Comparison of ENCODE assay signal across 7 mouse cellular contexts in the genomic region with DNA sequence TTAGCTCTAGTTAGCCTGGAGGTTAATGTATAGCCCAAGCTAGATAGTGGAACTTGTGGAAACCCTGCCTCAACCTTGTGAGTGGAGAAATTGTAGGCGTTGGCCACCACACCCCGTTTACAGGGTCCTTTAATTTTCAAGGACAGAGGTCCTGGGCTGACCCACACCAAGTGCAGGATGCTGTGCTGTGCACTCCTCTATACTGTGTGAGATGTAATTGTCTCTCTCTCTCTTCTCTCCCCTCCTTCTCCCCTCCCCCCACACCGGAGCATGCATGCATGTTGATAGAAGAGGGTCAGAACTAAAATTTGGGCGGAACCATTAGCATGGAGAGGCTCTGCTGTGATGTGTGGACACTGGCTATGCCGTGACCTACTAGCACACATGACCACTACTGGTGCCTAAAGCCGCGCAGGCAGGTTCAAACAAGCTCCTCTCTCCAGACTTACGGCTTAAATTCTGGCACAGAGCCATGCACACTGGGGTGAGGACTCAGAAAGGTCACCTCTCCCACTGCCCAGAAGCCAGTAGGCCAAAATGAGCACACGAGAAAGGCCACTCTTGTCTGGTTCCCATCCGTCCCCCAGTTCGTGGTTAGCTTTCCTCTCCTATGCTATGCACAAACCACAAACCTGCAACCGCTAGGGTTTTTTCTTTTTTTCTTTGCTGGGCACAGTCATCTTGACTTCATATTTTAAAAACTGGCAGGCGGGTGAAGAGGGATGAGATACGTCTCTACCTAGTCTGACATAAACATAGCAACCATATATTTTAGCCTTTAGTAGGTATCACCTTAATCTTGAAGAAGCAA. TPM values are rescaled to one million over a fixed set of nuclear protein-coding genes. Genes with fewer than 3 reads are reported as not detected.
A peak's percentile ranks its signal among the peaks of the same experiment; 100 is the strongest.
DNase-seq lines count a peak whose midpoint lies in the region; ATAC-seq and TF ChIP-seq lines count a peak whose summit lies in the region.

No protein-coding gene starts in this region.

- no peaks in the 10 kb centered on the region for H3K27me3 ChIP-seq in MEL (ENCODE audit: control insufficient read depth in 1 of 2, insufficient read depth in 2 of 2, low read length in 2 of 2)
- peaks cover 6% of the 10 kb centered on the region; the same call in 1 of the 2 replicates for H3K27me3 ChIP-seq in hindbrain, postnatal 0 days (ENCODE audit: insufficient read depth, low read length)

- WGBS in hindbrain, postnatal 0 days = 54% methylated on average over 14 of the region's 14 CpGs
- 53% methylated on average over 14 of the region's 14 CpGs for WGBS in macrophage (ENCODE audit: missing documents)

- H3K9ac ChIP-seq in MEL (ENCODE audit: control insufficient read depth, low read depth, low read length, poor library complexity, severe bottlenecking) = no peak overlapping the region
- H3K9ac ChIP-seq in hindbrain, postnatal 0 days (replicated peaks; ENCODE audit: low read length) = peak overlapping the region; percentile 45

- peak overlapping the region; percentile 99 for H3K4me2 ChIP-seq in hindbrain, postnatal 0 days (ENCODE audit: low read depth, low read length)

- intact Hi-C loops in left cerebral cortex, adult 2 months (cut with DNase I) = loop anchor here (5.0 kb wide), 1 partner anchor 180 kb away; no protein-coding TSS in a partner anchor

- TF ChIP-seq EP300 in MEL (IDR thresholded peaks at IDR 0.05; ENCODE audit: low read depth in 1 of 2, low read length in 2 of 2) = no peak

- H3K4me3 ChIP-seq in MEL (ENCODE audit: control insufficient read depth in 1 of 2, insufficient read depth in 1 of 2, low read depth in 2 of 2, low read length in 2 of 2) (no peak overlapping the region), macrophage (ENCODE audit: inconsistent target) (peak overlapping the region; percentile 20; the same call in 1 of the 2 replicates)
- H3K4me3 ChIP-seq in hindbrain, postnatal 0 days (ENCODE audit: low read length) = peak overlapping the region; percentile 61
- no peak overlapping the region for H3K4me3 ChIP-seq in left cerebral cortex, adult 2 months

- DNase-seq in CD4-positive, CD25-positive, alpha-beta regulatory T cell, adult 2 months (ENCODE audit: low read depth, low spot score) = peak; percentile 20
- DNase-seq in MEL (ENCODE audit: low read depth, low spot score) = peak; percentile 46
- DNase-seq in hindbrain, postnatal 0 days (ENCODE audit: low spot score) = no peak
- no peak for DNase-seq in right cerebral cortex, adult 2 months (ENCODE audit: low spot score in 2 of 2)
- DNase-seq in left cerebral cortex, adult 2 months (ENCODE audit: extremely low spot score in 1 of 2, low spot score in 2 of 2) = no peak

- H3K36me3 ChIP-seq in MEL (ENCODE audit: control insufficient read depth in 1 of 2, insufficient read depth in 2 of 2, low read length in 2 of 2) (peaks cover 0 to 14% of the 10 kb centered on the region in 2 experiments; a peak in 2 of 4 replicates), macrophage (ENCODE audit: inconsistent target) (no peaks in the 10 kb centered on the region)
- H3K36me3 ChIP-seq in hindbrain, postnatal 0 days (ENCODE audit: insufficient read depth, low read length) = no peaks in the 10 kb centered on the region

- H3K79me2 ChIP-seq in MEL (ENCODE audit: control insufficient read depth, insufficient read depth, low read length, poor library complexity) = no peaks in the 10 kb centered on the region
- no peaks in the 10 kb centered on the region for H3K79me2 ChIP-seq in macrophage (ENCODE audit: inconsistent target)

- no peak for TF ChIP-seq CTCF in MEL (IDR thresholded peaks at IDR 0.05 in 2 of 3, conservative IDR thresholded peaks at IDR 0.05 in 1 of 3; ENCODE audit: control insufficient read depth in 1 of 3, insufficient read depth in 1 of 3, low read depth in 2 of 3, low read length in 3 of 3, poor library complexity in 1 of 3, severe bottlenecking in 1 of 3)
- TF ChIP-seq CTCF in hindbrain, postnatal 0 days (IDR thresholded peaks at IDR 0.05; ENCODE audit: low read depth) = no peak
- no peak; the same call in 1 of the 2 replicates for TF ChIP-seq CTCF in left cerebral cortex, adult 2 months (IDR thresholded peaks at IDR 0.05)

- TF ChIP-seq POLR2A in MEL (IDR thresholded peaks at IDR 0.05; ENCODE audit: control insufficient read depth in 1 of 2, insufficient read depth in 1 of 2, low read depth in 1 of 2, low read length in 2 of 2, poor library complexity in 1 of 2) = no peak

- H3K27ac ChIP-seq in MEL (ENCODE audit: control insufficient read depth, low read depth, low read length) = no peak overlapping the region
- H3K27ac ChIP-seq in hindbrain, postnatal 0 days = no peak overlapping the region
- no peak overlapping the region for H3K27ac ChIP-seq in macrophage
- no peak overlapping the region for H3K27ac ChIP-seq in left cerebral cortex, adult 2 months

- ATAC-seq in hindbrain, postnatal 0 days = peak; percentile 48; the same call in 1 of the 2 replicates
- ATAC-seq in erythroblast, adult 5-6 weeks (replicated peaks; ENCODE audit: low FRiP score, poor library complexity, severe bottlenecking) = no peak

- no peaks in the 10 kb centered on the region for H3K9me3 ChIP-seq in MEL (replicated peaks; ENCODE audit: insufficient read depth, low read length)
- H3K9me3 ChIP-seq in hindbrain, postnatal 0 days (ENCODE audit: low read length) = no peaks in the 10 kb centered on the region

- peaks cover 12 to 48% of the 10 kb centered on the region in 2 experiments for H3K4me1 ChIP-seq in MEL (ENCODE audit: control insufficient read depth in 1 of 2, insufficient read depth in 2 of 2, low read length in 2 of 2)
- no peaks in the 10 kb centered on the region for H3K4me1 ChIP-seq in hindbrain, postnatal 0 days (ENCODE audit: insufficient read depth, low read length)

- no peak for TF ChIP-seq RAD21 in MEL (IDR thresholded peaks at IDR 0.05; ENCODE audit: low read depth, low read length)

TF ChIP-seq in MEL, 35 proteins besides CTCF, POLR2A, EP300 and RAD21:
- TF ChIP-seq ETS1 (IDR thresholded peaks at IDR 0.05; ENCODE audit: low read depth, low read length) (no peak), GATA1 (IDR thresholded peaks at IDR 0.05; ENCODE audit: low read depth, low read length) (no peak), TCF12 (IDR thresholded peaks at IDR 0.05; ENCODE audit: low read depth, low read length) (no peak), ELF1 (IDR thresholded peaks at IDR 0.05; ENCODE audit: low read depth, low read length) (no peak), MXI1 (IDR thresholded peaks at IDR 0.05; ENCODE audit: low read depth, low read length) (no peak), ZNF384 (IDR thresholded peaks at IDR 0.05; ENCODE audit: low read depth, low read length) (peak; percentile 66)

RNA-seq across cellular contexts. Expression of a gene that starts 0.6 kb away (rescaled TPM):
- 1.5 and 2.4 TPM in 2 replicates for total RNA-seq in MEL (2012; rRNA removed)
- 1 to 10 TPM in 1 of 2 experiments, not detected in 1; 2.4 TPM for polyA plus RNA-seq in MEL (2012; ENCODE audit: insufficient read depth in 1 of 2, insufficient read length in 2 of 2, low read depth in 1 of 2, low replicate concordance in 2 of 2, missing spikeins in 1 of 2)
- 1.0 and 4.7 TPM in 2 replicates for total RNA-seq in hindbrain, postnatal 0 days (2014; rRNA removed)
- polyA plus RNA-seq in hindbrain, postnatal 0 days (2015; fragmentation: Nextera tagmentation; extraction: Ambion mirVana) = 4.0 and 4.1 TPM in 2 replicates
- 10 to 100 TPM in 21 of 26 experiments, 1 to 10 TPM in 5; 7.1 to 32.2 (median 14.5) TPM for total RNA-seq in macrophage (2018; cell fraction: chromatin; rRNA removed)
- total RNA-seq in macrophage (2018; cell fraction: cytosol; rRNA removed) = 10 to 100 TPM in 1 of 26 experiments, 1 to 10 TPM in 25; 2.7 to 10.8 (median 5.2) TPM
- 10 to 100 TPM in 21 of 26 experiments, 1 to 10 TPM in 5; 4.0 to 27.0 (median 12.2) TPM for total RNA-seq in macrophage (2018; cell fraction: nucleus; rRNA removed)
- polyA plus RNA-seq in macrophage (2018) = 3.0 to 7.3 TPM (median 5.6 TPM) in 3 replicates
- 2.1 TPM in 1 of 2 replicates, not detected in the other for total RNA-seq in erythroblast, adult 5-6 weeks (2015; ENCODE audit: low replicate concordance)
- total RNA-seq in erythroblast, adult 5-6 weeks (2017; ENCODE audit: low replicate concordance) = 0.70 TPM in 1 of 2 replicates, not detected in the other
- total RNA-seq in left cerebral cortex, adult 2 months (2021) = 1 to 10 TPM; 1.6 to 1.8 TPM

RNA-seq across cellular contexts. Expression of a gene that starts 34.3 kb away (rescaled TPM):
- total RNA-seq in MEL (2012; rRNA removed) = 33.4 and 41.9 TPM in 2 replicates
- 10 to 100 TPM in 1 of 2 experiments, not detected in 1; 24.2 TPM for polyA plus RNA-seq in MEL (2012; ENCODE audit: insufficient read depth in 1 of 2, insufficient read length in 2 of 2, low read depth in 1 of 2, low replicate concordance in 2 of 2, missing spikeins in 1 of 2)
- 1.2 and 2.7 TPM in 2 replicates for total RNA-seq in hindbrain, postnatal 0 days (2014; rRNA removed)
- polyA plus RNA-seq in hindbrain, postnatal 0 days (2015; fragmentation: Nextera tagmentation; extraction: Ambion mirVana) = 3.2 and 4.4 TPM in 2 replicates
- total RNA-seq in macrophage (2018; cell fraction: chromatin; rRNA removed) = 10 to 100 TPM in 1 of 26 experiments, 1 to 10 TPM in 24, under 1 TPM in 1; 0.87 to 10.3 (median 4.8) TPM
- total RNA-seq in macrophage (2018; cell fraction: cytosol; rRNA removed) = 1 to 10 TPM in 21 of 26 experiments, under 1 TPM in 5; 0.52 to 3.7 (median 1.5) TPM
- total RNA-seq in macrophage (2018; cell fraction: nucleus; rRNA removed) = 10 to 100 TPM in 1 of 26 experiments, 1 to 10 TPM in 23, under 1 TPM in 2; 0.81 to 13.5 (median 3.0) TPM
- polyA plus RNA-seq in macrophage (2018) = 1.1 to 7.5 TPM (median 2.4 TPM) in 3 replicates
- total RNA-seq in erythroblast, adult 5-6 weeks (2015; ENCODE audit: low replicate concordance) = 2.1 and 6.7 TPM in 2 replicates
- total RNA-seq in erythroblast, adult 5-6 weeks (2017; ENCODE audit: low replicate concordance) = 3.8 and 7.5 TPM in 2 replicates
- under 1 TPM; 0.38 to 0.47 TPM for total RNA-seq in left cerebral cortex, adult 2 months (2021)

RNA-seq across cellular contexts. Expression of a gene that starts 34.3 kb away (rescaled TPM):
- 14.5 and 16.7 TPM in 2 replicates for total RNA-seq in MEL (2012; rRNA removed)
- polyA plus RNA-seq in MEL (2012; ENCODE audit: insufficient read depth in 1 of 2, insufficient read length in 2 of 2, low read depth in 1 of 2, low replicate concordance in 2 of 2, missing spikeins in 1 of 2) (10 to 100 TPM in 1 of 2 experiments, not detected in 1; 19.0 TPM), macrophage (2018) (7.7 to 13.2 TPM (median 7.9 TPM) in 3 replicates)
- total RNA-seq in hindbrain, postnatal 0 days (2014; rRNA removed) = 9.1 and 14.8 TPM in 2 replicates
- 15.6 and 18.0 TPM in 2 replicates for polyA plus RNA-seq in hindbrain, postnatal 0 days (2015; fragmentation: Nextera tagmentation; extraction: Ambion mirVana)
- 100 to 1,000 TPM in 18 of 26 experiments, 10 to 100 TPM in 8; 43.4 to 241 (median 126) TPM for total RNA-seq in macrophage (2018; cell fraction: chromatin; rRNA removed)
- total RNA-seq in macrophage (2018; cell fraction: cytosol; rRNA removed) = 10 to 100 TPM in 7 of 26 experiments, 1 to 10 TPM in 19; 6.0 to 13.4 (median 8.5) TPM
- 100 to 1,000 TPM in 2 of 26 experiments, 10 to 100 TPM in 24; 15.4 to 103 (median 65.4) TPM for total RNA-seq in macrophage (2018; cell fraction: nucleus; rRNA removed)
- 5.6 and 8.5 TPM in 2 replicates for total RNA-seq in erythroblast, adult 5-6 weeks (2015; ENCODE audit: low replicate concordance)
- total RNA-seq in erythroblast, adult 5-6 weeks (2017; ENCODE audit: low replicate concordance) = 1.3 TPM in 1 of 2 replicates, not detected in the other
- 10 to 100 TPM; 30.9 to 35.4 TPM for total RNA-seq in left cerebral cortex, adult 2 months (2021)

Comparison
In these comparisons a context has a peak if more than half of its experiments do, and no peak if none do; other contexts are left out.
1. DNase-seq: peak in CD4-positive, CD25-positive, alpha-beta regulatory T cell, adult 2 months (single experiment) and MEL (single experiment); none in hindbrain, postnatal 0 days (single experiment), right cerebral cortex, adult 2 months (0 of 2) and left cerebral cortex, adult 2 months (0 of 2).
2. H3K4me3 ChIP-seq: peak in hindbrain, postnatal 0 days (single experiment) and macrophage (single experiment); none in MEL (0 of 2) and left cerebral cortex, adult 2 months (single experiment).